Mouse (Mus musculus): ENCODE data around the gene Casc3. TPM values are rescaled to one million over a fixed set of nuclear protein-coding genes. Genes with fewer than 3 reads are reported as not detected.

The Casc3 gene
- polyA plus RNA-seq, 1 experiment: 22.0 TPM

DNA sequence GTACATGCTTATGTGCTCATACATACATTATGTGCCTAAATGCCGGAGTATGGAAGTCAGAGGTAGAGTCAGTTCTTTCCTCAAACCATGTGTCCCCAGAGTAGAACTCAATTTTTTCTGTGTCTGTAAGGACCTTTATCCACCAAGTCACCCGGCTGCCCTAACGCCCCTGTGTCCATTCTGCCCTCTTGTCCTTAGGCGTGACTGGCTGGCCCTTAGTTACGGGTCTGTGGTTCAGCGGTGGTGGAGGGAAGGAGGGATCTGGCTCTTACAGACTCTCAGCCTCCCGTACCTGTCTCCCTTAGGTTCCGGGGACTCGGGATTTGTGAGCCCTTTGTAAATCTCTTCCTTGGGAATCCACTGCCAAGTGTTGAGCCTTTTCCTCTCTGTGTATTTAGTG is 72.3 kb downstream of the Casc3 start:
- 71% methylated on average over 9 of the region's 9 CpGs for WGBS
- Histone ChIP-seq H3K27ac (ENCODE audit: insufficient read depth, low read depth, low read length) (no peak overlapping the region), H3K27me3 (ENCODE audit: control insufficient read depth, insufficient read depth, low read length) (no peaks in the 10 kb centered on the region), H3K36me3 (ENCODE audit: control insufficient read depth, insufficient read depth, low read length) (peaks cover 10% of the 10 kb centered on the region), H3K4me3 (ENCODE audit: low read depth, low read length) (no peak overlapping the region), H3K4me1 (ENCODE audit: control insufficient read depth, insufficient read depth, insufficient read length, low read length) (peaks cover 18% of the 10 kb centered on the region)
- TF ChIP-seq POLR2A (IDR thresholded peaks at IDR 0.05; ENCODE audit: low read depth, low read length): no peak
- no peak for TF ChIP-seq CTCF (IDR thresholded peaks at IDR 0.05; ENCODE audit: extremely low read depth, insufficient read length, insufficient replicate concordance, low read depth, low read length)

Other genes with a start within 250 kb of the Casc3 start
- gene Ormdl3, start 217.5 kb upstream of the Casc3 start, polyA plus RNA-seq (2012; rRNA removed): 46.3 and 105 TPM in 2 replicates
- gene Lrrc3c, start 206.6 kb upstream of the Casc3 start, polyA plus RNA-seq (2012; rRNA removed): not detected in 2 replicates
- gene Gm12355, start 179.2 kb upstream of the Casc3 start, polyA plus RNA-seq (2012; rRNA removed): not detected in 2 replicates
- gene Gsdma3, start 178.5 kb upstream of the Casc3 start, polyA plus RNA-seq (2012; rRNA removed): not detected in 2 replicates
- 0.49 and 75.8 TPM in 2 replicates for gene Gsdma2, start 158.1 kb upstream of the Casc3 start, polyA plus RNA-seq (2012; rRNA removed)
- gene Gsdma, start 140.6 kb upstream of the Casc3 start, polyA plus RNA-seq (2012; rRNA removed): 0.25 and 0.41 TPM in 2 replicates
- 86.4 and 139 TPM in 2 replicates for gene Psmd3, start 122.4 kb upstream of the Casc3 start, polyA plus RNA-seq (2012; rRNA removed)
- 0.10 TPM in 1 of 2 replicates, not detected in the other for gene Csf3, start 103.6 kb upstream of the Casc3 start, polyA plus RNA-seq (2012; rRNA removed)
- gene Med24, start 75.5 kb upstream of the Casc3 start, polyA plus RNA-seq (2012; rRNA removed): 23.8 and 49.5 TPM in 2 replicates
- gene Thra, start 64.3 kb upstream of the Casc3 start, polyA plus RNA-seq (2012; rRNA removed): 46.5 and 128 TPM in 2 replicates
- 59.8 and 206 TPM in 2 replicates for gene Nr1d1, start 29.6 kb upstream of the Casc3 start, polyA plus RNA-seq (2012; rRNA removed)
- gene Msl1, start 9.4 kb upstream of the Casc3 start, polyA plus RNA-seq (2012; rRNA removed): 19.8 and 38.5 TPM in 2 replicates
- 11.4 and 47.6 TPM in 2 replicates for gene Rapgefl1, start 31.9 kb downstream of the Casc3 start, polyA plus RNA-seq (2012; rRNA removed)
- 11.4 and 27.3 TPM in 2 replicates for gene Wipf2, start 58.7 kb downstream of the Casc3 start, polyA plus RNA-seq (2012; rRNA removed)
- 0.37 and 0.65 TPM in 2 replicates for gene Cdc6, start 102.9 kb downstream of the Casc3 start, polyA plus RNA-seq (2012; rRNA removed)
- gene Rara, start 122.9 kb downstream of the Casc3 start, polyA plus RNA-seq (2012; rRNA removed): 25.3 and 56.3 TPM in 2 replicates
- 3.6 and 5.8 TPM in 2 replicates for gene Gjd3, start 178.1 kb downstream of the Casc3 start, polyA plus RNA-seq (2012; rRNA removed)
- 1.7 and 5.8 TPM in 2 replicates for gene Top2a, start 219.3 kb downstream of the Casc3 start, polyA plus RNA-seq (2012; rRNA removed)
- 71.6 and 78.1 TPM in 2 replicates for gene Igfbp4, start 236.3 kb downstream of the Casc3 start, polyA plus RNA-seq (2012; rRNA removed)

All from small intestine, adult 2 months (tissue).